Mouse (Mus musculus) 3134 (cell line): ENCODE measurements around the gene Skor1.

ENCODE experiments used
- DNase-seq: peaks from one replicate; pipeline ENCODE4 v3.0.0-alpha.2; 2011; ENCODE audit warnings: low spot score; ENCODE audit not compliant: insufficient read length; ENCODE audit errors: extremely low read depth

Gene Skor1

DNA sequence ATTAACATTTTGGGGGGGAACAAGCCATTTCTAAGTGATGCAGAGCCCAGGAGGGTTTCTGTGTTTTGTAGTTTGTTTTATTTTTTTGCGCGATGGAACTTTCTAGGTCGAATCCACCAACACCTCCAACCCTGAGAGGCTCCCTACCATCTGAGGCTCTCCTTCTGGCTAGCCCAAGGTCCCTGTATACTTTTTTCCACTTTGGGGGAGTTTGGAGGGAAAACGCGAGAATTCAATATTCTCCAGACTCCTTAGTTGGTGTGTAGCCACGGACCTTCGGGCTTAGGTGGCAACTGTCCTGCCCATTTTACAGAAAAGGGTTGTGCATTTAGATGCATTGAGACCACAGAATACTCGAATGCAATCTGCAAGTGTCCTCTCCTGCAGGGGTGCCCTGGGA is 12.5 kb downstream of the Skor1 start:
- no peak for DNase-seq

DNA sequence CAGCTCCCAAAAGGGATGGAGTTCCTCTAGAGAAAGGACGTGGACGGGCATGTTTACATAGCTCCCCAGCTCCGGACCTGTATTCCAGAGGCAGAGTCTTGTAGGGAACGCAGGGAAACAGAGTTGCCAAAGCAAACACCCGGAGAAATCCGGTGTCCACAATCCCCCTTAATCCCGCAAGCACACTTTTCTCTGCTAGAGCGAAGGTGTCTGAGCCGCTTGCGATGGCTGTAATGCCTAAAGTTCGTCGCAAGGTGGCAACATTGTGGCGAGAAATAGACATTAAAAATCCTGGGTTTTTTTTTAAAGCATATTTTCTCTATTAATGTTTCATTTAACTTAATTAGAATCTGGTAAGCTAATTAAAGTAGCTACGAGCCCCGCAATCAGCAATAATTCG is 13.0 kb downstream of the Skor1 start:
- DNase-seq, result no peak

DNA sequence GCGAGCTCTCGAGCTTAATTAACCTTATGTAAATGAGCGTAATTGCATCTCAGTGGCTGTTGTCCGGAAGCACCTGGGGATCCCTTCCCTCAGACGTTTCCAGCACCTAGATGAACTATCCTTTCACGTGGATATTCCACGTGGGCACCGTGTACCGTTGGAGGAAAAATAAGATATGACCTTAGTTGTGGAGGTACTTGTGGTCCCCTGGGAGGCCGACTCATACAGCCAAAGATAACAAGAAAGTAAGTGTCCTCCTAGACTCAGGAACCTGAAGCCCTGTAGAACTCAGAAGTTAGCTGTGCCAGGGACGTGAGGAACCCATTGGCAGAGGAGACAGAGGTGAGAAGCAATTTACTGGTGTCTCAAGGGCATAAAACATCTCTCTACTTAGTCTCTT is 13.4 kb downstream of the Skor1 start:
- no peak for DNase-seq

DNA sequence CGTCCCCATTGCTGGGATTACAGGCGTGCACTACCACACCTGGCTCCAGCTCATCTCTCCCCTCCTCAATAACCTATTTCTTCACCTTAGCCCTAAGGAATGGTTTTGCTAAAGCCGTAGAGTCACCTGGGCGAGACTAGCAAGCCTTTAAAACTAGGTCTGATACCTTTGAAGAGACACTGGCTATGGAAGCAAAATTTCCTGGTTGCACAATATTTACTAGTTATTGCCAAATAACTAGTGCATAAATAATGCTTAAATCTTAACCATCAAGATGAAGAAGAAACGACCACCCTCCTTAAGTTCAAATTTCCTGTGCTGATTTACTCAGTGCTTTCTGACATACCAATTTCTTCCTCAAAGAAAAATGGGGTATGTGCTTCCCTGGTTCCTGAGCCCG is 15.1 kb downstream of the Skor1 start:
- no peak for DNase-seq

DNA sequence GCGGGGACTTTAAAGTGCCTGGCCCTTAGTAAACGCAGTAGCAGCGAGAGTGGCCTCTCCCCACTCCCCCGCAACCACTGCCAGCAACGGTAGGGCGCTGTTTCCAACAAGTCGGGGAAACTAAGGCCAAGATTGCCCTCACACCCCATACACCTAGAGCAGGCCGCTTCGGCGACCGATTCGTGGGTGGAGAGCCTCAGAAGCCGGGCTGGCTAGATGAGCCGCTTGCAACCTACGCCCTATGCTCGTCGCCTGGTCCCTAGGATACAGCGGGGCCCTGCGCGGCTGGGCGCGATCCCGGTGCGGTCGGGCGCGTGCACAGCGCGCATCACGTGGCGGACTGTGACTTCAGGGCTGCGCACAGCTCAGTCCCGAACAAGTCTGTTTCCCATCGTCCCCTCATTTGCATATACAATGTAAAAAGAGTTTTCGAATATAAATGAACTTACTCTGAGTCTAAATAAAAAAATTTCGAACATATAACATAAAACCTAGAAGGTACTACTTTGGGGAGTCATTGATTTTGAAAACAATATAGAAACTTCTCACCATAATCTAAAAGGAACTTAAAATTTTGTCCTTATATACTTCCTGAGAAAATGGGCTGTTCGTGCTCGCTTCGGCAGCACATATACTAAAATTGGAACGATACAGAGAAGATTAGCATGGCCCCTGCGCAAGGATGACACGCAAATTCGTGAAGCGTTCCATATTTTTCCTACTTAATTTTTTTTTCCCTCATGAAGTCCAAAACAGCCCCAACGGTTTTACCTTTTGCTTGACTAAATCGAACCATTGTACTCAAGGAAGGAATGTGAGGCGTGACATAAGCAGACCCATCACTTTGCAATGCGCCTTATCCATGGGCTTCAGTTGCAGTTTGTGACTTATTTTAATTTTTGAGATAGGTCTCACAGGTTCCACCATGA is 15.8 kb downstream of the Skor1 start:
- peak; percentile 98 for DNase-seq

DNA sequence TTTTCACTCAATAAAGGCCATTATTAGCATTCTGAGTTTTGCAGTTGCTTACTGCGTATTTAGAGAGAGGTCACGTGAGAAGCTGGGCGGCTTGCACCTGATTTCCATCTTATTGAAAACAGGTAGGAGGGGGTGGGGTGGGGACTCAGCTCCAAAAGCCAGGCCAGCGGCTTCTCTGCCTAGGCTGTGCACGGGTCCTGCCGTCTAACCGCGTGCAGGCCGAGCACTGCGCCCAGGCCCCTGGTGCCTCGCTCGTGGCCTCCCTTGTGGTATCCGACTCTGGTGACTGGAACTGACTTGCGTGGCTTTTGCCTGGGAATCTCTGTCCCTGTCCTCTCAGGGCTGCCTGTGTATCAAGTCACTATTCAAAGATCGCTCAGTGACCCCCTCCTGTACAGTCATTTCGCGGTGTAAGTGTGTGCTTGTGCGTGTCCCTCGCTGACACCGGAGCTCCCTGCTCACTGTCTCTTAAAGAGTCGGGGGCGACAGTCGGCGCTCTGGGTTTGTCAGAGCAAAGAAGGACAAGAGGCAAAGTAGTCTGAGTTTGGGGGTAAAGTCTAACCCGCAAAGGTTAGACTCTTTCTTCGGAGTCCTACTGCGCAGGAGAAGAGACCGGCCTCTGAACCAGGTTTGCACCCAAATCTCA is 16.7 kb downstream of the Skor1 start:
- DNase-seq, result no peak

DNA sequence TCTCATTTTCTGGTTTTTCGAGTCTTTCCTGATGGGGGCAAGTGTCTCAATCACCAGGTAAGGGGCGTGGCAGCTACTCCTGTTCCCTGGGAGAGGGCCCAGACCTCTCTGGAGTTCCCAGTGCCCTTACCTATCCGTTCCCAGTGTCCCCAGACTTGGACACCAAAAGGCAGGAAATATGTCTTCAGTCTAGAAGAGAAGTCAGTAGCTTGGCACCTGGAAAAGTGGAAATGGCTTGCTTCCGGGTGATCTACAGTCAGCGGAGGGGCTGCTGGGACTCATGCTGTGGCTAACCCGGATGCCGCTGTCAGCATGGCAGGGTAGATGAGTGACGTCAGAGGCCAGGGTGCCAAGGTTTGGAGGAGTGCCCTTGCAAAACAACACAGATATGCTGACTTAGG is 19.1 kb downstream of the Skor1 start:
- peak; percentile 57 for DNase-seq

DNA sequence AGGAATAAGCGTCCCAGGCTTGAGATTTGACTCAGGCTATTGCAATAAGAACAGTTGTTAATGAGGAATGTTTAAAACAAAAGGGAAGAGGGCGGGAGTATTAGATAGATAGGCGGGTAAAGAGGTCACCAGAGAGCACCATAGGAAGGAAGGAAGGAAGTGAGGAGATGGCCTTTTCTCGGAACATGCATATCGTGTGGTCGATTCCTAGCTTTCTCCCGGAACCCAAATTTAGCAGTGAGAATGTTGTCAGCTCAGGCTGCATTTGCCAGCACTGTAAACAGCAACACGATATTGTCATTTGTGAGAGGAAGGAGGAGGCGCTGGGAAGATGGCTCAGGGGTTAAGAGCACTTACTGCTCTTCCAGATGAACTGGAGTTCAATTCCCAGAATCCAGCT is 24.2 kb downstream of the Skor1 start:
- no peak for DNase-seq

DNA sequence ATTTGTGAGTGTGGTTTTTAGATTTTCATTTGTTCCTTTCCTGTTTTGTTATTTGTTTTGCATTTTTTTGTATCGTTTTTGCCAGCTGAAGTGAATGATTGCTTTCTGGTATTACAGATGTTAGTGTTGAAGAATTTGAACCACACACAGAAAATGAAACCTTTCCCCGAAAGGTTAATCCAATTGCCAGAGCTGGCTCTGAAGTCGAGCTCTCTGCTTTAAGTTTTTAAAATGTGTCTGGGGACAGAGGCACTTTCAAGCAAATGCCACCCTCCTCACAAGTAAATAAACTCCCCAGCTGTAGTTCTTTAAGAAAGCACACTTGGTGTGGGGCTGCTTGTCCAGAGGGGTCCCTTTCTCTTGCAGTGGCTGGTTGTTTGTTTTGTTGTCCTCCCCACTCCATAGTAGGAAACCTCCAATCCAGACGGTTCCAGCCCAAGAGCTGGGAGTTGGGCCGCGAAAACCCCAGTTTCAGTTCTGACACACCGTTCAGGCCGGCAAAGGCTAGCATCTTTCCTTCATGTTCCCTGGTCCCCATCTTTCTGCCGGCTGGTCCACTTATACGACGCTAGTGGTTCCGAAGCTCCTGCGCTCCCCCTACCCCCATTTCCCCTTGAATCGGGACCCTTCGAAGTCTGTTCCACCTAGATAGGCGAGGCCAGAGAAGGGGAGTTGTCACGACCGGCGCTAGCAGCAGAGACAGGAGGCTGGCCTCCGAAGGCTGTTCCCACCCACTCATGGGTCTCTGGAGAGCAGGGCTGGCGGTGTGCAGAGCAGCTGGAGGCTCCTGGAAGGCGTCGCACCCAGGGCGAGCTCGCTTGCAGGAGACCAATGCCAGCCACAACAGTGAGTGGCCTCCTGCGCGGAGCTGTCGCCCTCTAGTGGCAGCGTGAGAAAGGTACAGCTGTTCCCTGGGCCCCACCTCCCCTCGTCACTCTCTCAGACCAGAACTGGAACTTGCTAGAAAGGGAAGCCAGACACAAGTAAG is 25.0 kb downstream of the Skor1 start:
- peak; percentile 90 for DNase-seq

DNA sequence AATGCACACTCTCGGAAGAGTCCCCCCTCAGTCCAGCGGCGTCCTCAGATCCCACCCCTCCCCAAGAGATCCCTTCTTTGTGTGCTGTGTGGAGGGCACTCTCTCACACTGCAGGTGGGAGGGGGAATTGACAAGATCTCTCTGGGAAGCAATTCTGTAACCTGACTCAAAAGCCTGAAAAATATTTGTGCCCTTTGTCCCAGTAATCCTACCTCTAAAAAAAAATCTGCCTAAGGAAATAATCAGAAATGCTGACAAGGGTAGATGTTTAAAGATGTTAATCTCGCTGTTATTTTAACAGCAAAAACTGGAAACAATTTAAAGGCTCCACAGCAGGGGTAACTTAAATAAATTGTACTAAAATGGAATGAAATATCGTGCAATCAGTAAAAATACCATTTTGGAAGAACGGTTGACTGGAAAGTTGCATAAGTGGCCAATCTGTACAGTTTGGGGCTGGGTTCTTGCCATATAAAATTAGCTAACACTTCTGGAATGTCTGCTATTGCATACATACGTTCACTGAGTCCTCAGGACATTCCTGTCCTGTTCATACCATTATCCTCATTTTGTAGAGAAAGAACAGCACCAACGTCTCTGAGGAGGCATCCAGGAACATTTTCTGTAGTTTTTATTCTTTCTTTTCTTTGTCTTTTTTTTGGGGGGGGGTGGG is 26.5 kb downstream of the Skor1 start:
- DNase-seq, result no peak

DNA sequence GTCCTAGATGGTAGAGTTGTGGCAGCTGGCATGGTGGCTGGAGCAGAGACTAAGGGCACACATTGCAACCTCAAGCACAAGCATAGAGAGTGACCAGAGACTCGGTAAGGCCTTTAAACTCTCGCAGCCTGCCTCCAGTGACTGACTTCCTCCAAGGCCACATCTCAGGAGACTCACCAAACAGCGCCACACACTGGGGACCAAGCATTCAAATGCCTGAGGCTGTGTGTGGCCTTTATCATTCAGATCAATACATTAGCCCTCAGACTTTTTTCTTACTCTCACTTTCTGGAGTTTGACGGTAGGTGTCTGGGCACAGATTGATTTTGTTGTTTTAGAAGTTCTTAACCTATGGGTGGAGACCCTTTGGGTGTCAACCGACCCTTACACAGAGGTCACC is 30.4 kb downstream of the Skor1 start:
- no peak for DNase-seq

DNA sequence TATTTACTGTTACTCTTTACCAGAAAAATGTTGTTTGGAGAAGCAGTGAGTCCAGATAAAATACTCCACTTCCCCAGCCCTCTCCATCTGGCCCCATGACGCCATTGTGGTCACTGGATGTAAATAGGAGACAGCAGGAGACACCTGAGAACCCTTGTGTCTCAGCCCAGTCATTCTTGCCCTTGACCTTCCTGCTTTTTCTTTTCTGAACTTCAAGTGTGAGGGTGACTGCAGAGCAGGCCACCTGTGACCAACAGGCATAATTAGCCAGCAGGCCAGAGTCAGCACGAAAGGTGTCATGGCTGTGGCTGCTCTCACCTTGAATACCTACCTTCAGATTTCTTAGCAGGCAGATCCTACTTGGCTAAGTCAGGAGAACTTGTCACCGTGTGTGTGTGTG is 36.2 kb downstream of the Skor1 start:
- DNase-seq, result no peak

DNA sequence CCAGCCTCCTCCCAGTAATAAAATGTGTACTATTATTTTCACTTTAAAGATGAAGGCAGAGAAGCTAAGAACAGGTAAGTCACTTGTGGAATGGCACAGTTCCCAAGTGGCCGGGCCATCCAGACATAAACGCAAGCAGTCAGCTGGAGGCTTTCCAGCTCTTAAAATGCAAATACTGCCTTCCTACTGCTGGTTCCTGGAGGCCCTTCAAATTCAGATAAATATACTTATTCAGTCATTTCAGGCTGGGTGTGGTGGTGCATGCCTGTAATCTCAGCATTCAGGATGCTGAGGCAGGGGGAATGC is 39.0 kb downstream of the Skor1 start:
- DNase-seq, result no peak

DNA sequence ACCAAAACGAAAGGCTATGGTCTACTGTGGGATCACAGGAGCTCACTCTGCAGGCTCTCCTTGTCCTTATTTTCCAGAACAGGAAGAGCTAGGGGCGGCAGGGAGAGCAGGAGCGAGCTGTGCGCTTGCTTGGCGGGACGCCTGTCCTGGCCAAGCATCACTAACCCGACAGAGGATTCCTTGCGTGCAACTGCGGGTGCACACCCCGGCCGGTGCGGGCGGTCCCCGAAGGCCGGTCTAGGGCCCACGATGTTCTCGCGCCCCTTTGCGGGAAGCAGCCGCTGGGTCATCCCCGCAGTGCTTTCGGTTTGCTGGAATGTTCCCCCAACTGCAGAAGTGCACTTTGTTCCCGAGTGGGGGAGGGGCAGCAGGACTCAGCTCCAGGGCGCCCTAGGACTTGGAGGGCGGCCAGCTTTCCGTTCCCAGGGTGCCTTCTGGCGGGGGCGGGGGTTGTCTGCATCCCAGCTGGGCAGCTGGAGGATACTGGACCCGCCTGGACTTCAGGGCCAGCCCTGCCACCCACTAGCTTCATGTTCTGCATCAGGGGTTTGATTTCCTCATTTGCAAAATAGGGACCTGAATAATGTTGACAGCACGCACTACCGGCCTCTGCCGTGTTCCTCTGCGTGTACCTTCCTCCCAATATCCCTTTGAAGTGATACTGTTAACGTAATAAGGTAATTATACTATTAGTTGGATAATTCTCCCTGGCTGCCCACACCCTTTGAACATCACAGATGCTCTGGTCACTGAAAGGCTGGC is 39.6 kb downstream of the Skor1 start:
- peak; percentile 88 for DNase-seq

DNA sequence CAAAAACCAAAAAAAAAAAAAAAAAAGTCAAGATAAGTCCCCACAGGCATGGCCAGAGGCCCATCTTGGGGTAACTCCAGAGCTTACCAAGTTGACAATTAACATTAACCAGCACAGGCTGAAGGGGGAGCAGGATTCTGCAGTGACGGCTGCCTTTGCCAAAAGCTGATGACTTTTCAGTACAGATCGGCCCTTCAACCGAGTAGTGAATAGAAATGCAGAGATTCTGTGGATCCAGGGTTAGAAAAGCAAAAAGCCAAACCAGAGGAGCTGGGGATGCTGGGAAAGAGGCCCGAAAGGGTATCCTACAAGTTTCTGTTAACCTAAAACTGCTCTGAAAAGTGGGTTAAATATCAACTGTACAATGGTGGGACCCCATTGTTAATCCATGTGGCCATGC is 40.2 kb downstream of the Skor1 start:
- DNase-seq, result no peak

DNA sequence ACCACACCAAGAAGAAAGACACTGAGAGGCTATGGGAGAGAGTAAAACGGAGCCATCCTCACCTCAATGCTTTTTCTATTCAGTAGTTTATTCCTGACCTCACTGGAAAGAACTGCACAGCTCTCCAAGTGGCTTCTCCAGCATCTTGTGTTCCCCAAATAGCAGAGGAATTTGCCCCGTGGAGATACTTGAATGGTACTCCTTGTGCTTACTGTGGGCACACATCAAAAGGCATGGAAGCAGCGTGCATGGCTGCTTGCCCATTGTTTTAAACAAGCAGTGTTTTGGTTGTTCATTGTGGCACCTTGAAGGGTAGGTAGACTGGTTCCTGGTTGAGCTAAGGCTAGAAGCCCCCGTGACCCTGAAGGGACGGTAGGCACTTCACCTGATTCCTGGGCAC is 48.1 kb downstream of the Skor1 start:
- no peak for DNase-seq

DNA sequence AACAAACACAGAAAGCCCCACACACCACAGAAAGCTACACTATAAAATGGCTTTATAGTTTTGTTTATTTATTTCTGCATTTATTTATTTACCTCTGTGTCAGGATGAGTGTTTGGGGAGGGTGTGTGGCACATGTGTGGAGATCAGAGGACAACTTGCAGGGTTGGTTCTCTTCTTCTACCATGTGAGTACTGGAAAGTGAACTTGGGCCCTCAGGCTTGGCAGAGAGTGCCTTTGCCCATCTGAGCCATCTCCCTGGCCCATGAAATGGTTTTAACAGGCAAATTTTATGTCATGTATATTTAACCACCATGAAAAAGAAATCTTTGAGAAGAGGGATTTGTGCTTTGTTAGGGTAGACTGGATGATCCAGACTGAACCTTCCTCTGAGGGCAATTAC is 48.9 kb downstream of the Skor1 start:
- DNase-seq, result no peak

DNA sequence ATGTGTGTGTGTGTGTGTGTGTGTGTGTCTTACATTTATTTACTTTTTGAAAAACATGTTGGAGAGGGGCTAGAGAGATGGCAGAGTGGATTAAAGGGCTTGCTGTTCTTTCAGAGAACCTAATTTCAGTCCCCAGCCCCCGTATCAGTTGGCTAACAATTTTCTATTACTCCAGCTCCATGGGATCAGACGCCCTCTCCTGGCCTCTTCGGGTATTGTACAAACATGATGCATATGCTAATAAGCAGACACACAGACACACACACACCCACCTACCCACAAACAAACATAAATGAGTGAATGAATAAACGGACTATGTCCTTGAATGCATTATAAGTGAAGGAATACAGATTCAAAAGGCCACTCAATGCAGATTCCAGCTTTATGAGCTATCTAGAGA is 49.4 kb downstream of the Skor1 start:
- no peak for DNase-seq

DNA sequence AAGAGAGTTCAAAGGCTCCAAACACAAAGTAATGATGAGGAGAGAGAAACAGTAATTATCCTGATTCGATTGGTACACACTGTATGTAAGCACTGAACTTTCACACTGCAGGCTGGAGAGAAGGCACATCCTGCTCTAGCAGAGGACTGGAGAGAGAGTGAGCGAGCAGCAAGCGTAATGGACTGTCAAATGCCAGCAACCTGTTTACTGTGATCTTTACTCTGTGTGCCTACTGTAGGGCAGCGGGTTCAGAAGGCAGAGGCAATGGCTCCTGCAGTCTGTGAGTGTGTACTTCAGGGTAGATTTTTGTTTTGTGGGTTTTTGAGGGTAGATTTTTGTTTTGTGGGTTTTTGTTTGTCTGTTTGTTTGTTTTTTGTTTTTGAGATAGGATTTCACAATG is 49.9 kb downstream of the Skor1 start:
- no peak for DNase-seq

DNA sequence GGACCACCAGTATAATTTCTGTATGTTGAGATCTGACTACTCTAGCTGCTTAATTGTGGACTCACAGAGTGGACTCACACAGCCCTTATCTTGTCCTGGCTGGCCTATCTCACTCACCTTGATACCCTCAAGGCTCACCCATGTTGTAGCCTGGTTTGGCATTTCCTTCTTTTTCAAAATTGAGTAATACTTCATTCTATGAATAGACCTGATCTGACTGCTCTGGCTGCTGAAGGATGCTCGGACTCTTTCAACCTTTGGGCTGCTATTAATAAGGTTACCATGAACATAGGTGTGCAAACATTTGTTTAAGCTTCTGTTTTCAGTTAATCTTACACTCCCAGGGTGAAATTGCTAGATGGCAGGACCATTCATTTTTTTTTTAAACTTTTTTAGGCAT is 51.6 kb downstream of the Skor1 start:
- no peak for DNase-seq
